Mouse (Mus musculus) cerebellum, adult 9-10 months (tissue): Measurements from ENCODE around the gene Serpina6.
"Not testable (repeated sequence)": the region's sequence is repeated elsewhere in the genome, so short reads cannot be mapped to it uniquely, and the experiment has no call there.

Source experiments
- DNase-seq: peaks from one replicate; pipeline ENCODE4 v3.0.0; 2022

Serpina6 gene

DNA sequence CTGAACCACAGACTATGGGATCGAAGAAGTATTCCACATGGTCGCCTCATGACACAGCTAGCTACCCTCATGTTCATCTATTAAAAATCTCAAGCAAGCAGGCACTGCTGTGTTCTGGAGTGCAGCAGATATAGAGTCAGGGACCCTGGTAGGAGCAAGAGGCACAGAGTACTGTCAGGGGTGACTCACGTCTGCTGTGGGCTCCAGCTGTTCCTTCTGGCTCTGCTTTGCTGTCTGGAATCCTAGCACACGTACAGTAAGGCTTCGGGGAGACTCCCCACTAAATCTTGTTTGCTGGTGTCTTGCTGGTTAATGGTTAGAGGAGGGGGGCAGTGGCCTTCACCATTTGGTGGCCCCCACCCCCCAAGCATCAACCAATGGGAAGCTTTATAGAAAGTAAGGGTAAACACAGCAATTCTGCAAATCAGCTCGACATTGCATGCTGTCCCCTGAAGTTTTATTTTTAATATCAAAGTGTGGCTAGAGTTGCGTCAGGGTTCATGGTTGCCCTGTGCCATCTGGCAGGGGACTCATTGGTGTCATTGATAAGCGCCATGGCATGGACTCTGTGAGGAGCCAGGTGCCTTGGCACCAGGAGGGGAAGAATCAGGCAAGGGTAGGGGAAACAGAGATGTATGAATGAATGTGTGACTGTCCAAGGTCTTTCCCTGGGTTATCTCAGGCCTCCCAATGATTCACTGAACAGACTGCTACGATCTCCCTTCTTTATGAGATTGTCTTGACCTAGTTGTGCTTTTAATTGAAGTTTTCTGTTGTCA, at the start of gene Serpina6:
Serpina6 (minus strand) TSS at position 365 of the 779 bp plus-strand sequence.
- DNase-seq, result no peak

DNA sequence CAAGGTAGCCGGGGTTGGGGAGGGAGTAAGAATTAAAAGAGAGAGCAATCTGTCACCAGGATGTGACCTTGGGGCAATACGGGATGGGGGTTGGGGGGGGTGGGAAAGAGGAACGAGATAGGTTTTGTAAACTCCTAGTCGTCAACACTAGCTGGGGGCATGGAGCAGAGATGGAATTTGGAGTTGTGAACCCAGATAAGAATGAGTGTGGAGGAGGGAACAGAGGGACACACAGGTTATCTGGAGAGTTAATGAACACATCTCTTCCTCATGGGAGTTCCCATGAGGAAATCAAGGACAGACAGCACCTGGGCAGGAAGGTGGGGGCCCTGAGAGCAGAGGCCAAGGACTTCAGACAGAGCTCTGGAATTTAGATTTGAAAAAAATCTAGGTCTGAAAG, 49.1 kb upstream of the Serpina6 start:
- DNase-seq, result no peak

DNA sequence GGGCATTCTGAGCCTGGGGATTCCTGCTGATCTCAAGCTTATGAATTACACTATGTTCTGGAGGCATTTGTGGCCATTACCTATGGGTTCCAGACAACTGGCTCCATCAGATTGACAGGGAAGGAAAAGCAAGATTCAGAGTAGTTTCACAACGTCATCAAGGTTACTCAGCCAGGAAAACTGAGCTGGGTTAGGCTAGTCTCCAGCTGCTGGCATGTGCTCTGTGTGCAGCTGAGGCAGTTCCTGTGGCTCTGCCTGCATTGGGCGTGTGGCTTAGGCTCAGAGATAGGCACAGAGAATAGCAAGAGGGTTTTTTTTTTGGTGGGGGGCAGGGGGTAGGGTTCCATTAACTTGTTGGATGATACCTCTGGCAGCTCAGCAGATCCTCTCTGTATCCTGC, 48.5 kb upstream of the Serpina6 start:
- no peak for DNase-seq

DNA sequence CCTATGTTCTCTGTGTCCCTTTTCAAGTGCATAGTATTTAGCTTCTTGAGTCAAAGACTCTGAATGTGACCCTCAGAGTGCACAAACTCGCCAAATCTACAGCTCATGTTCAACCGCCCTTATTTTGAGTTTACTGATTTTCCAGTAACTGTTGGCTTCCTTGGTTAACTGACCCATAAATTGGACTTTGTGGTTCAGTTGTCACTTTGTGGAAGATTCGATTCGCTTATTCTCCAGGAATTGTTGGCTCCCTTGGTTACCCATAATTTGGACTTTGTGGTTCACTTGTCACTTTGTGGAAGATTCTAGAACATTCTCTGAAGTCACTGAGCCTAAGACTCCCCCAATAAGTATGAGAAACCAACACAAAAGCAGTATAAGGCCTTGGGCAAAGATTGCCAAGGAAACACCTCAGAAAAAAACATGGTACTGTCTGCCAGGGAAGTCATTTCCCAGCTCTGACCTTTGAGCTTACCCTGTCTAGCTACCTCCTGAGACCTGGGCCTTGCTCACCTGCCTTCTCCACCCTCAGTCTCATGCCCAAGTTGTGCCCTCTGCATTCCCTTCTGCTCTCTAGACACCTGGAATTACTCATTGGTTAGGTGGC, 43.2 kb upstream of the Serpina6 start:
- no peak for DNase-seq

DNA sequence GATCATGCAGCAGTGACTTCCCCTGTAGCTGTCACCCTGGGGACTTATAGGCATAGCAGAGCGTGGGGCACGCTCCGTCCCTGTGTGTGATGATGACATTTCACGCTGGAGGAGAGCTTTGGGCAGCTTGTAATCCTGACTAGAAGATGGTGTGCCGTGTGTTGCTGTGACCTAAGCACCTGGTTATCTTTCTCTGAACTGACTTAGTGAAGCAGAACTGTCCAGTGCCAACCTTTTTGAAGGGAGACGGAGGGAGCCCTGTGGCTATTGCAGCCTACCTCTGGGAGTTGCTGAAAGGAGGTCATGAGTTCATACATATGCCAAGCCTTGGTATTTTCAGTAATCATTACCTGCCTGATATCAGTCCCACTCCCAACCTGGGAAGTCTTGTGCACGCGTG, 38.4 kb upstream of the Serpina6 start, which contains the start of gene Serpina1f:
Serpina1f (minus strand) TSS at position 101 of the 400 bp plus-strand sequence.
- no peak for DNase-seq

DNA sequence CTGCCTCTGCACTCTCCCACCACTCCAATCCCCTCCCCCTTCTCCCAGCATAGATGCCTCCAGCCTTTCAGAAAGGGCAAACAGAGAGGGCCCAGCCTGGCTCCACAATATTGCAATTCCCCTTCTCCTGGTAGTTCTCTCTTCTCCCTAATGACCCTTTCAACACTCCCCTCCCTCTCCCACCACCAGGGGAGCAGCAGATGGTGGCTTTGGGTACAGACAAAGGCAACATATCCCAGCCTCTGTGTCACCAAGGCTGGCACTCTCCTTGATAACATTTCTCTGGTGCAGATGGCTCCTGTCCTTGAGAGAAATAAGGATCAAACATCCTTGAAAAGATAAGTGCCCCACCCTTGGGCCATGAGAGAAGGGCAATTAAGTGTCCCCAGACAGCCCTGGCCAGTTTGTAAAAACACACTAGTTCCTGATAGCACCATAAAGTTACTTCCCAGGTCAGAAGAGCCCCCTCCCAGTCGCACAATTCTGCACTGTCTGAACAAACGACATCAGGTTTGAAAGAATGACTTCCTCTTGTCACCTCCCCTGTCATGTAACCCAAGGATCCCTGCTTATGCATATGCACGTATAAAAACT, 31.3 kb upstream of the Serpina6 start:
- no peak for DNase-seq

DNA sequence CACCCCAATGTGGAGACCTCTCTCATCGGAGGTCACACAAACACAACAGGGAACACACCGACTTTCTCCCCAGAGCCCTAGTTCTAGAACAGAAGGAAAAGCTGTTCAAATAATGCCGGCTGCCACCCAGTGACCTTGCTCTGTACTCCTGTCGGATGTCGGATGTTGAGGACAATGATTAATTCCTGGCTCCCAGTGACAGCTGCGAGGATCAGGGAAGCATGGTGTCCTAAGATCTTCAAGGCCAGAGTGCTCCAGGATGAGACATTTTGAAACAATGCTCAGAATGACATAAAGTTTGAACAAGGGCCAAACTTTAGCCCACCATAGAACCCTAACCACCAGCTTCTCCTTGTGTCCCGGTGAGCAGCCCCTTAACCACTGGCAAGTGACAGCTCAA, 30.0 kb upstream of the Serpina6 start:
- no peak for DNase-seq

DNA sequence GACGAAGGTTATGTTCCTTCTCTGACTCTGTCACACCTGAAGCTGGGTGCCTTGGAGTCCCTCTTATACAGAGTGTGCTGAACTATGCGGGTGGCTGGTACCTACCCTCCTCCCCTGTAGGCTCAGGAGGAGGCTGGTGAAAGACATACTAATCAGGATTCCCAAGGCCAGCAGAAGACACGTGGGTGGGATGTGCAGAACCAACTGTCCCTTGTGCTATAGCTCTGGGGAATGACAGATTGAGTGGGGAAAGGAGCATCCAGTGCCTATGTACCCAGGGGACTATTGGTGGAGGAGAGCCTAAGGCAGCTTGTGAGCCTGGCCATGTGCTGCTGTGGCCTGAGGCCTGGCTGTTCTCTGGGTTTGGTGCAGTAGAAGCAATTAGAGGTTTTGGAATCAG, 29.0 kb upstream of the Serpina6 start:
- DNase-seq, result no peak

DNA sequence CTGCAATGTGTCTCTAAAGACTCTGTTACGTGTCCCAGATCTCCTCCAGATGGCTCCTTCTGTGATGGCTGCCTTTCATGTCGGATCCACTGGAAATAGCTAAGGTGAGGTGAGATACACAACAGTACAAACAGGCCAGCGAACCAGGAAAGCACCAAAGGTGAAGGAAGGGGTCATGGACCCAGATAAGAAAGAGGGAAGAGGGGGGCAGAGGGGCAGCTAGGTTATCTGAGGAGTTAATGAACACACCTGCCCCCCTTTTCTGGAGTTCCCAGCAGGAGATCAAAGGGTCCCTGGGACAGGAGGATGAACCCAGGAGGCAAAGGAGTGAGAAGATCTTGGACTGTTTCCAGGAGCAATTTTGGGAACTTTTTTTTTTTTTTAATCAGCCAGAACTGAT, 28.4 kb upstream of the Serpina6 start:
- DNase-seq, result no peak

DNA sequence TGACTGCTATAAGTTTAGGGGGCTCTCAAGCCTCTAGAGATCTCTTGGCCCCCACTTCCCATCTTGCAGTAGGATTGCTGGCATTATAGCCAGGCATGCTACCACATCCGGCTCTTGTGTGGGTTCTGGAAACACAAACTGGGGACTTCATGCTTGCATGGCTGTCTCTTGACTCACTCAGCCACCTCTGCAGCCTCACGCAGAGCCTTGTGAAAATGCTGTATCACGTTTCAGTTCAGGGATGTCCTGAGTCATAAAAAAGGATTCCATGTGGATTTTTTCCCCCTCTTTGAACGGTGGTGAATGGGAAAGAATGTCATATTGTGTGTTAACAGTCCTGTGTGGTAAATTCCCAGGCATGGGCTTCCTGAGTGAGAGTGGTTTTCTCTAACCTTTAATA, 26.8 kb upstream of the Serpina6 start:
- no peak for DNase-seq

DNA sequence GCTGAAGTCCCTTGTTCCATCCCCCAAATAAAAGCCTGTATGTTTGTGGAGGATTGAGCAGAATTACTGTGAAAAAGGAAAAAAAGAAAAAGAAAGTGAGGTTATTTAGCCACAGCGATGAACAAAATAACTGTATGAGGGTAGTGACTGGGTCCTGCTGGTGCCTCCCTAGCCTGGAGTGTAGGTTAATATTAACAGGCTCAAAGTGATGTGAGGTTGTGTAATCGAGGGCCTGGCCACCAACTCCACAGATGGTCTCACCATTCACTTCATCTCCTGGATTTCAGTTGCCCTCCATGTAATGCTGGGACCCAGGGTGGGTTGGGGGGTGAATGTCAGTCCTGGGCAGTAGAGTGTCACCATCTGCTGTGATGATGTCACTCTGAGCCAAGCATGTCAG, 24.7 kb upstream of the Serpina6 start:
- no peak for DNase-seq

DNA sequence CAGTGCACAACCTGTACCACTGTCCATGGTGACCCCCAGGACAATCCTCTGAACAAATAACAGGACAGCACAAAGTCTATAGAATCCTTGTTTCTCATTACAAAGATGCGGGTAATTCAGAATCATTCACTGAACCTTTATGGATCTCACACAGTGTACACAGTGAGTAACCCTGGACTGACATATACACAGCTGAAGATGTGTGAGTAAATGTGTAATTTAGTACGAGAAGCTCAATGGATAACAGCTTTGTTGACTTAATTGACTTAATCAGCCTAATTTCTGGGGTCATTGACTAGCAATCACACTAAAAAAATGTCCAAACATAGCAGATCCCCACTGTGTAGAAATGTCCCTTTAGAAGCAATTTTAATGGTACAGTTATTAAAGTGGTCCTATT, 24.2 kb upstream of the Serpina6 start:
- no peak for DNase-seq

DNA sequence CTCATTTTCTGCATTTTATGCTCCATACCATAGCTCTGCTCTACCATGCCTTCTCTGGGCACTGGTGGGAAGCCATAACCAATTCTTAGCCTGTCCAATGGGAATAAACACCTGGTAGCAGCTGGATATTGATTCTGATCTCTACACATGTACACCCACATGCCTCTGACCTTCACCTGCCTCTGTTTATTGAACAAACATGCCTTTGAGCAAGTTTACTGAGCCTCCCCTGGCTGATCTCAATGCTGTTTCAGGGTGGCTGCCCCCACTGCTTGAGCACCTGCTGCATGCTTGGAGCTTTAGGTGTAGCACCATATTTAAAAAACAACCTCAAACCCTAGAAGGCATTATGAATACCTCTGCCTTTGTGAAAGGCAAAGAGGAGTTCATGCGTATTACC, 22.8 kb upstream of the Serpina6 start:
- DNase-seq, result not testable (repeated sequence)

DNA sequence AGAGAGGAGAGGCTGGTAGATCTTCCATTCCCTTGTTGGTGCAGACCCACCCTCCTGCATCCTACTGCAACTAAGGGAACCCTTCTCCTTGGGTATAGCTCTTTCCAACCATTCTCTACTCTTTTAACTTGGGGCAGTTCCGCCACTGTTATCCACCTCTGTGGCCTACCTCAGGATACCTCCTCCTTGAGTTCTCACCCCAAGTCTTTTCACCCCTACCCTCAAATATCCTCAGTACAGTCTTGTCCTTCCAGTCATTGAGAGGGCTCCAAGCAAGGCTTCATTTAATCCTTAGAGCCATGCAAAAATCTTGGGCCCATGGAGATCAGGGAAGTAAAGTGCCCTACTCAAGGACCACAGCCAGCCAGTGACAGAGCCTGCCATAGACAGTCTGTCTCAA, 19.0 kb upstream of the Serpina6 start, which contains the start of gene Serpina16:
Serpina16 (minus strand) TSS at position 101 of the 400 bp plus-strand sequence.
- DNase-seq, result no peak

DNA sequence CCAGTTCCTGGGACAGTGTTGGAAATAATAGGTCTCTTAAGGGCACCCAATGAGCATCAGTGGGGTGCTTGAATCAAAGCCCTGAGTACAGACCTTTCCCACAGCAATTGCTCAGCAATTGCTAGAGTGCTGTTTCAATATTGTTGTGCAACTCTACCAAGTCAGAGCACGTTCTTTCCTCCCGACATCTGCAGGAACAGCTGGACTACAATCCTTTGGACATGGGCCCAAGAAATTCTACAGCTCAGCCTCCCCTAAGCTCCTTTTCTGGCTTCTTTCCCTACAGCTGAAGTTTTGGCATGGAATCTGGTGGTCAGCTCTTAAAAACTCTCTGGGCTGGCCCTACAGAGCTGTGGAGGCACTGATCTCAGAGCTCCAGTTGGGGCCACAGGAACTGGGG, 16.2 kb upstream of the Serpina6 start:
- DNase-seq, result no peak

DNA sequence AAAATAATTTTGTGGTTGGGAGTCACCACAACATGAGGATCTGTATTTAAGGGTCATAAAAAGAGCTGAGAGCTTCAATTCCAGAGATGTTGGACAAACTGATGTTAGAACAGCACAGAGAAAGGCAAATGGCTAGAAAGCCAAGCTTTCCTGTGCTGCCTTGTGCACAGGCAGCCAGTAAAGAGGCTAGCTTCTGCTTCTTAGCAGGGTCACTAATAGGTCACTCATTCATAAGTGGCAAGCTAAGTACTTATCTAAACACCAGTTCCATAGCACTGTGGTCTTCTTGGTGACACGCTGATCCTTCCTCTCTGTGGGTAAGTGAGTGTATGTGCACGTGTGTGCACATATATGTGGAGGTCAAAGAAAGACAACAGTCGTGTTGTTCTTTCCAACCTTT, 14.5 kb upstream of the Serpina6 start:
- DNase-seq, result no peak

DNA sequence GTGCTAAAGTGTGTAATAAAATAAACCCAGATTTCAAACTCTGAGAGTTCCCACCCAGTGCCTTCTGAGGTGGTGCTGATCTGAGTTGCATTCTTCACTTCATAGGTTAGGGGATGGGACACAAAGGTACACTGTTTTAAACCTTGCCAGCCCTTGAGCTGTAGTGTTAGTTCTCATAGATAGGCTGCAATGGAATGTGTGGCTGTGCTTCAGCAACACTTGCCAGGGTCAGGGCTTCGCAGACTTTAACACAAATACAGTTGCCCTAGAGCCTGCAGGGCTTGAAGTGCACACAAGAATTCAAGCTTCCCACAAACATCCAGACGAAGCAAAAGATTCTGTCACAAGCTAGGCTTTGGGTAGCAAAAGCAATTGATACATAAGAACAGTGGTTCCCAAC, 14.0 kb upstream of the Serpina6 start:
- no peak for DNase-seq

DNA sequence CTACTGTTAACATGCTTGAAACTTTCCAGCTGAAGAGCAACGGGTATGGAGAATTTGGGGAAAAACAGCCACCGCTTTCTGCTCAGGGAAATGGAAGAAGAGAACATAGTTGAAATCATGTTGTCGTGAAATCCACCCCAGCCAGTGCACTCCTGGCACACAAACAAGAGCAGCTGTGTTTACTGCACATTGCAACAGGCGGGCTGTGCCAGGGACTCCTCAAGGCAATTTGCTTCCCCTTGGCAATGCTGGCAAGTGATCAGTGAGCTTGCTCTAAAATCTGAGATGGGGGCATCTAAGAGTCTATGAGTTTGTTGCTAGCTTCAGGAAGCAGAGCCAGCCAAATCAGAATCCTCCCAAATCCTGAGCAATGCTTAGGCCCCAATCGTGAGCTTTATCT, 13.3 kb upstream of the Serpina6 start:
- DNase-seq, result no peak

DNA sequence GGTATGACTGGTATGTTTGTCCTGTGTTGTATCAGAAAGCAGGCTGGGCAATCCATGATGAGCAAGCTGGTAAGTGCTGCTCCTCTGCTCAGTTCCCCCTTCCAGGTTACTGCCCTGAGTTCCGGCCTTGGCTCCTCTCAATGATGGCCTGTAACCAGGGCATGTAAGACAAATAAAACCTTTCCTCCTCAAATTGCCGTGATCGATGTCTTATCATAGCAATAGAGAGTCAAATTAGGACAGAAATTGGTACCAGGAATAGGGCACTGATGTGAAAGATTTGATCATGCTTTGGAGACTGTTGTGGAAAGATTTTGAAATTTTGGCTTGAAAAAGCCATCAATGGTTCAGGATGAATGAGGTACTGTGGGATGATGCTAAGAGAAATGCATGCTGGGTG, 8.3 kb upstream of the Serpina6 start:
- no peak for DNase-seq

DNA sequence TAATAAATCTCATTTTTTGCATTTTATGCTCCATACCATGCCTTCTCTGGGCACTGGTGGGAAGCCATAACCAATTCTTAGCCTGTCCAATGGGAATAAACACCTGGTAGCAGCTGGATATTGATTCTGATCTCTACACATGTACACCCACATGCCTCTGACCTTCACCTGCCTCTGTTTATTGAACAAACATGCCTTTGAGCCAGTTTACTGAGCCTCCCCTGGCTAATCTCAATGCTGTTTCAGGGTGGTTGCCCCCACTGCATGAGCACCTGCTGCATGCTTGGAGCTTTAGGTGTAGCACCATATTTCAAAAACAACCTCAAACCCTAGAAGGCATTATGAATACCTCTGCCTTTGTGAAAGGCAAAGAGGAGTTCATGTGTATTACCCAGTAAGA, 5.0 kb upstream of the Serpina6 start:
- not testable (repeated sequence) for DNase-seq

DNA sequence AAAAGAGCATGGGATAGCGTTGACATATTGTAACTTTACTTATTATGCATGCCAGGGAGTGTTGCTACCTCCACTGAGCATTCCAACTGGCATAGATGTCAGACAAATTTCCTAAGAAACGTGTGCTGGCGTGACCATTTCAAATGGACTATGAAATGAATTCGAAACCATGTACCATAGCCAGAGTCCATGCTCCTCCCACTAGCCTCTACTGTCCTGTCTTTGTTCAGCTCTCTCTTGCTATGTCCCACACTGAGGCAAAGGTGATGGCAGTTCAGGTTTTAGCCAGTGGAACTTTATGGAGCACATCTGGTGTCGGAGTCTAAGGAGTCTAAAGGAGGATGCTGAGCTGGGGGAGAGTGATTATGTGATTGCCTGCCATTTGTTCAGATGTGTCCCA, 3.1 kb upstream of the Serpina6 start:
- DNase-seq, result no peak

DNA sequence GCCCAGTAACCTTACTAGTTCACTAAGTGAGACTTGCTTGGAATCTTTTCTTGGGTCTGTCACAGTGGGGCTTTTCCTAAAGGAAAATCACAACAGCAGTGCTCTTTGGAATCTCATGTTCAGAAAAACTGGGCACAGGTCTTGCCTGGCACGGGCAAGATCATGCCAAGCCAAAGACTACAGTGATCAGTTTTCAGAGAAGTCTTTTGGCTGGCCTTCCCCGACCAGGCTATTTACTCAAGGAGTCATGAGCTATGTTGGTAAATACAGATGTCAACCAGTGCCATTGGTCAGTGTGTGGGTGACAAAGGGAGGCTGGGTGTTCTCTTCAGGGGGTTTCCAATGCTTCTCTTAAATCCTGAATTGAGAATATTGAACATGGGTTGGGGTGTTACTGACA, 2.2 kb upstream of the Serpina6 start:
- no peak for DNase-seq

DNA sequence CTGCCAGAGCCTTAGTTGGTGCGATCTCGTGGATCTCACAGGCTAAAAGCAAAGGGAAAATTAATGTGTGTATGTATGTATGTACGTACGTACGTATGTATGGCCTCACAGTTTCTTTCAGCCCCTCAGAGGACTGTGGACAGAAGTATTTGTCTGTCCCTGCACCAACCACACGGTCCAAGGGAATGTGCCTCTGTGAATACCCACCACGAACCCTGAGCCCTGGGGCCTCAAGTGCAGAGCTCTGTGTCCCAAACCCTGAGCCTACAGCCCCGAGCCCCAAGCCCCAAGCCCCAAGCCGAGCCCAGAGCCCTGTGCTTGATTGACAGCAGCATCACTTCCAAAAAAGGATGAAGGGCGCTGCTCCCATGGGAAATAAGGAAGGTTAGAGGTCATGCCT, 979 bp upstream of the Serpina6 start:
- no peak for DNase-seq
